Mouse (Mus musculus): ENCODE data around the gene Pomgnt2. TPM values are rescaled to one million over a fixed set of nuclear protein-coding genes. Genes with fewer than 3 reads are reported as not detected.
A peak's percentile ranks its signal among the peaks of the same experiment; 100 is the strongest.

Gene Pomgnt2
- polyA plus RNA-seq, 1 experiment from 2014 or later = 8.8 TPM

DNA sequence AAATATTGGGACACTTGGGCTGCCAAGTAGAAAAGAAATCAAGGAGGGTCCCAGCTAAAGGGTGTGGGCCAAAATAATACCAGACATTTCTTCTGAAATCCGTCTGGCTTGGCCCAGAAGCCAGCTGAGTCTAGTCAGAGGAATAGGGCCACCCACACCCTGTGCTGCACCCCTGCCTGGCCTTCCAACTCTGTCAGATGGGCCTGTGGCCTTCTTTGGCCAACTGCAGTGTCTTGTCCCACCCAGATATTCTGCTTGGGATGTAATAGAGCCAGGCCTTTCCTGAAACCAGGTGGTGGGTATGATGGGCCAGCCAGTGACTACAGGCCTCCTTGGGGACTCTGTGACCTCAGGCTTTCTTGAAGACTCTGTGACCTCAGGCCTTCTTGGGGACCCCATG, 23.7 kb downstream of the Pomgnt2 start:
- H3K9me3 ChIP-seq (replicated peaks; ENCODE audit: control insufficient read depth, low read length) = no peaks in the 10 kb centered on the region
- no peaks in the 10 kb centered on the region for H3K27me3 ChIP-seq (ENCODE audit: control insufficient read depth, insufficient read depth, low read length)
- no peaks in the 10 kb centered on the region for H3K36me3 ChIP-seq (ENCODE audit: control insufficient read depth, insufficient read depth, low read length)
- 75% methylated on average over 1 of the region's 1 CpGs for WGBS (ENCODE audit: insufficient replicate concordance)
- H3K27ac ChIP-seq (ENCODE audit: low read depth, low read length) = no peak overlapping the region
- no peaks in the 10 kb centered on the region for H3K4me1 ChIP-seq (ENCODE audit: control insufficient read depth, insufficient read depth, low read length)
- no peak overlapping the region for H3K9ac ChIP-seq (ENCODE audit: low read depth, low read length)
- no peak for ATAC-seq (replicated peaks; ENCODE audit: insufficient number of reproducible peaks, low FRiP score, low TSS enrichment)
- H3K4me2 ChIP-seq = no peak overlapping the region
- H3K4me3 ChIP-seq (ENCODE audit: low read depth, low read length) = no peak overlapping the region

DNA sequence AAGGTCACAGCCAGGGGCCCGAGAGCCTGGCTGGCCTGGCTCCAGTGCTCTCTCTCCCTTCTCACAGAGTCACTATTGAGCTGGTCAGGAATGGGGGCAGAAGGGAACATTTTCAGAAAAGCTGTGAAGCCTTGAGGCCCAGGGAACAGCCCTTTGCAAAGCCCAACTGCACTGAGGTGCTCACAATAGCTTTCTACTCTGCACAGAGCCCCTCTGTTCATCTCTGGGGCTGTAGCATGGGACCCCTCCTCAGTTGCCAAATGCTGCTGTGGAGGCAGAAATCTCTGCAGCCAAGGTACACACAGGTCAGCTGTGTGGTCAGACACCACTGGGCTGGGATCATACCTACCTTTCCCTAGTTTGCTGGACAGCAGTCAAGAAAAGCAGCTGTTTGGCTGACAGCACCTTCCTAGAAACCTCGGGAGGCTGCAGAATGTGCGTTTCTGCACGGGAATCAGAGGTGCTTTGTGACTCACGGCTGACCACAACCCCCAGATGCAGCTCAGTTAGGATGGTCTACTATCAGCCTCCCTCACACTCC, 27.0 kb downstream of the Pomgnt2 start:
- H3K4me3 ChIP-seq (ENCODE audit: low read depth, low read length) = no peak overlapping the region
- WGBS (ENCODE audit: insufficient replicate concordance) = 57% methylated on average over 5 of the region's 5 CpGs
- H3K27me3 ChIP-seq (ENCODE audit: control insufficient read depth, insufficient read depth, low read length) = no peaks in the 10 kb centered on the region
- no peak for ATAC-seq (replicated peaks; ENCODE audit: insufficient number of reproducible peaks, low FRiP score, low TSS enrichment)
- H3K9ac ChIP-seq (ENCODE audit: low read depth, low read length) = no peak overlapping the region
- no peaks in the 10 kb centered on the region for H3K9me3 ChIP-seq (replicated peaks; ENCODE audit: control insufficient read depth, low read length)
- no peaks in the 10 kb centered on the region for H3K36me3 ChIP-seq (ENCODE audit: control insufficient read depth, insufficient read depth, low read length)
- H3K27ac ChIP-seq (ENCODE audit: low read depth, low read length) = no peak overlapping the region
- H3K4me2 ChIP-seq = no peak overlapping the region
- no peaks in the 10 kb centered on the region for H3K4me1 ChIP-seq (ENCODE audit: control insufficient read depth, insufficient read depth, low read length)

DNA sequence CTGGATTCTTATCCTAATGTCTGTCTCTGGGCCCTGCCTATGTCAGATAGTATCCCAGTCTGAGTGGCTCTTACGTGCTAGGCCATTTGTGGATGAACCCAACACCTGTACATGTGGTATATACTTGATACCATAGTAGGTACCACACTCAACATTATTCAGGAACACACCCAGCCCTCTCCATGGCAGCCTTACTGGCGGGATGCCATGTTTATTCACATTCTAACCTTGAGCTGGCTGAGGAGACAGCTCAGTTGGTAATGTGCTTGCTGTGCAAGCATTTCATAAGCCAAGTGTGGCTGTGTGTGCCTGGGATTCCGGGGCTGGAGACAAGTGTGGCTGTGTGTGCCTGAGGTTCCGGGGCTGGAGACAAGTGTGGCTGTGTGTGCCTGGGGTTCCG, 28.7 kb downstream of the Pomgnt2 start:
- 76% methylated on average over 5 of the region's 5 CpGs for WGBS (ENCODE audit: insufficient replicate concordance)

DNA sequence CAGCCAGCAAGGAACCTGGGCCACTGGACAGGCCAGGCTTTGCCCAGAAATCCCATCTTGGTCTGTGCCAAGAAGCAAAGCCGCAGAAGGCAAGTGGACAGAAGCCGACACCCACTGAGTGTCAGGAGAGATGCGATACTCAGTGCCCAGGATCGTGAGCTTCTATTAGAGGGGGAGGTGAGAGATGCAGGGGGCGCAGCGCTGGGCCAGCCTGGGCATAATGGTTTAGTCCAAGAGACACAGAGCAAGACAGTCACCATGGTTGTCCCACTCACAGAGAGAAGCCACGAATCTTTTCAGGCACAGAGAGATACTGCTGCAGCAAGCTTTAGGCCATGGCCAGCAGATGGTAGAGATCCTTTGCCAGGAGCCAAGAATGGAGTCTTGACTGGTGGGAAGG, 32.0 kb downstream of the Pomgnt2 start:
- ATAC-seq (replicated peaks; ENCODE audit: insufficient number of reproducible peaks, low FRiP score, low TSS enrichment) = no peak
- Histone ChIP-seq H3K4me1 (ENCODE audit: control insufficient read depth, insufficient read depth, low read length) (no peaks in the 10 kb centered on the region), H3K27me3 (ENCODE audit: control insufficient read depth, insufficient read depth, low read length) (no peaks in the 10 kb centered on the region), H3K4me2 (no peak overlapping the region), H3K9me3 (replicated peaks; ENCODE audit: control insufficient read depth, low read length) (no peaks in the 10 kb centered on the region), H3K27ac (ENCODE audit: low read depth, low read length) (no peak overlapping the region), H3K4me3 (ENCODE audit: low read depth, low read length) (no peak overlapping the region), H3K36me3 (ENCODE audit: control insufficient read depth, insufficient read depth, low read length) (no peaks in the 10 kb centered on the region), H3K9ac (ENCODE audit: low read depth, low read length) (no peak overlapping the region)
- WGBS (ENCODE audit: insufficient replicate concordance) = 82% methylated on average over 7 of the region's 7 CpGs

More for the DNA sequence above, 28.7 kb downstream of the Pomgnt2 start:
- Histone ChIP-seq H3K4me2 (no peak overlapping the region), H3K36me3 (ENCODE audit: control insufficient read depth, insufficient read depth, low read length) (no peaks in the 10 kb centered on the region), H3K27ac (ENCODE audit: low read depth, low read length) (no peak overlapping the region), H3K9ac (ENCODE audit: low read depth, low read length) (no peak overlapping the region), H3K27me3 (ENCODE audit: control insufficient read depth, insufficient read depth, low read length) (no peaks in the 10 kb centered on the region), H3K4me1 (ENCODE audit: control insufficient read depth, insufficient read depth, low read length) (no peaks in the 10 kb centered on the region), H3K9me3 (replicated peaks; ENCODE audit: control insufficient read depth, low read length) (no peaks in the 10 kb centered on the region), H3K4me3 (ENCODE audit: low read depth, low read length) (no peak overlapping the region)
- ATAC-seq (replicated peaks; ENCODE audit: insufficient number of reproducible peaks, low FRiP score, low TSS enrichment) = no peak

DNA sequence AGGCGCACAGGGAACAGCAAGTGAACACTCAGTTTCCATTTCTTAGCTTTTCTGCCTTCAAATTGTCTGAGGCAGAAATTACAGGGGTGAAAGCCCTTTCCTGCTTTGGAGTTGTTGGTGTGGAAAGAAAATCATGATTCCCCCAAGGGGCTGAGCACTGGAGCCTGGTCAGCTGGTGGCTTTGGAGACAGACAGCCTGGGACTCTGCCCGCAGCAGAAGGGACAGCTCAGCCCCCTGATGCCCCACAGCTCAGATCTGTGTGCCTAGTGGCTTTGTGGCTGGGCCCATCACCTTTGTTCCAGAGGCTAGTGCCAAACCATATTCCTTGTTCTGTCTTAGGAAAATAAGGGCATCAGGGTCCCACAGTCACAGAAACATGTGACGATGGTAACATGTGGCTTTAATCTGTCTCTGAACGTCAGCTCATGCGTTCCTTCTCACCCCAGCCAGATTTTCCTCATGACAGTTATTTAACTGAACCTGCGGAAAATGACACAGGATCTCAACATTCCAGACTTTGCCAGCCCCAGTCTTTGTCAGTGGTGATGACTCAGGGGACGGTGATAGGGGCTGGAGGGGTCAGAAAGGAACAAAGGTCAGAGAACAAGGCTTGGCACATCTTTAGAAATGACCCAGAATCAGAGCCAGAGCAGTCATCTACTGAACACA, 36.8 kb downstream of the Pomgnt2 start:
- no peak for ATAC-seq (replicated peaks; ENCODE audit: insufficient number of reproducible peaks, low FRiP score, low TSS enrichment)
- H3K4me1 ChIP-seq (ENCODE audit: control insufficient read depth, insufficient read depth, low read length) = no peaks in the 10 kb centered on the region; the same call in 1 of the 2 replicates
- no peaks in the 10 kb centered on the region for H3K9me3 ChIP-seq (replicated peaks; ENCODE audit: control insufficient read depth, low read length)
- H3K4me3 ChIP-seq (ENCODE audit: low read depth, low read length) = no peak overlapping the region
- H3K9ac ChIP-seq (ENCODE audit: low read depth, low read length) = no peak overlapping the region
- no peak overlapping the region for H3K4me2 ChIP-seq
- H3K27me3 ChIP-seq (ENCODE audit: control insufficient read depth, insufficient read depth, low read length) = no peaks in the 10 kb centered on the region
- H3K36me3 ChIP-seq (ENCODE audit: control insufficient read depth, insufficient read depth, low read length) = no peaks in the 10 kb centered on the region
- no peak overlapping the region for H3K27ac ChIP-seq (ENCODE audit: low read depth, low read length)
- WGBS (ENCODE audit: insufficient replicate concordance) = 50% methylated on average over 7 of the region's 7 CpGs

DNA sequence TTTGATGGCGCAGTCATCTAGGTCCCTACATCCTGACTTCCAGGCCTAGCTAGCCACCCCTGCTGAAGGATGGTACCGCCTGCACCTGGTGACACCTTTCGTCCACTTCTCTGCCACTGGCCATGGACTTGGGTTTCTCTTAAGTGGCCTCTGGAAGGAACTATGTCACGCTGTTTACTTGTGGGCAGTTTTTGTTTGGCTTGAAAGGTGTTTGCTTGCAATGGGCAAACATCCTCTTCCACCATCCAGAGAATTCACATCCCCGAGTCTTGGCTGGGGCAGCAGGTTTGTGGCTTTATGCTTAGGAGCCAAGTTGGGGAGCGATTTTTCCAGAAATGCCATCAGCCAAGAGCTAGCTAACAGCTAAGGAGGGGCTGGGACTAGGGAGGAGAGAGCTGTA, 44.3 kb downstream of the Pomgnt2 start:
- Histone ChIP-seq H3K4me3 (ENCODE audit: low read depth, low read length) (no peak overlapping the region), H3K4me2 (no peak overlapping the region), H3K27me3 (ENCODE audit: control insufficient read depth, insufficient read depth, low read length) (no peaks in the 10 kb centered on the region), H3K27ac (ENCODE audit: low read depth, low read length) (no peak overlapping the region), H3K9me3 (replicated peaks; ENCODE audit: control insufficient read depth, low read length) (no peaks in the 10 kb centered on the region), H3K9ac (ENCODE audit: low read depth, low read length) (no peak overlapping the region), H3K36me3 (ENCODE audit: control insufficient read depth, insufficient read depth, low read length) (no peaks in the 10 kb centered on the region), H3K4me1 (ENCODE audit: control insufficient read depth, insufficient read depth, low read length) (peaks cover 7% of the 10 kb centered on the region)
- WGBS (ENCODE audit: insufficient replicate concordance) = 82% methylated on average over 6 of the region's 6 CpGs
- ATAC-seq (replicated peaks; ENCODE audit: insufficient number of reproducible peaks, low FRiP score, low TSS enrichment) = no peak

DNA sequence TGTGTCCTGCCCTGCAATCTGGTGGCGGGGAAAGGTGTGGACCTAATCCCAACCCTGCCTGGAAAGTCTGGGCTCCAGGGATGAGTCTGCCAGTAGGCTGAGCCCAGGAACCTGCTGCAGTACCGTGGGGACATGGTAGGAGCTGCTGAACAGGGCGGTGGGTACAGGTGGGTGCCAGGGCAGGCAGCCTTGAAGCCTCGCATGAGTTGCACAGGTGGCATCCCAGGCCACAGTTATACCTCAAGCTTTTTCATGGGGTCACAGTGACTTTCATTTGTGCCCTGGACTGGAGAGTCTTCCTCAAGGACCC, 45.8 kb downstream of the Pomgnt2 start:
- no peaks in the 10 kb centered on the region for H3K27me3 ChIP-seq (ENCODE audit: control insufficient read depth, insufficient read depth, low read length)
- no peaks in the 10 kb centered on the region for H3K9me3 ChIP-seq (replicated peaks; ENCODE audit: control insufficient read depth, low read length)
- peaks cover 7% of the 10 kb centered on the region; the same call in 1 of the 2 replicates for H3K4me1 ChIP-seq (ENCODE audit: control insufficient read depth, insufficient read depth, low read length)
- no peaks in the 10 kb centered on the region for H3K36me3 ChIP-seq (ENCODE audit: control insufficient read depth, insufficient read depth, low read length)
- peak overlapping the region; percentile 55 for H3K4me2 ChIP-seq
- H3K9ac ChIP-seq (ENCODE audit: low read depth, low read length) = peak overlapping the region; percentile 24; the same call in 1 of the 2 replicates
- no peak overlapping the region for H3K4me3 ChIP-seq (ENCODE audit: low read depth, low read length)
- 32% methylated on average over 4 of the region's 4 CpGs for WGBS (ENCODE audit: insufficient replicate concordance)
- ATAC-seq (replicated peaks; ENCODE audit: insufficient number of reproducible peaks, low FRiP score, low TSS enrichment) = no peak
- H3K27ac ChIP-seq (ENCODE audit: low read depth, low read length) = no peak overlapping the region

DNA sequence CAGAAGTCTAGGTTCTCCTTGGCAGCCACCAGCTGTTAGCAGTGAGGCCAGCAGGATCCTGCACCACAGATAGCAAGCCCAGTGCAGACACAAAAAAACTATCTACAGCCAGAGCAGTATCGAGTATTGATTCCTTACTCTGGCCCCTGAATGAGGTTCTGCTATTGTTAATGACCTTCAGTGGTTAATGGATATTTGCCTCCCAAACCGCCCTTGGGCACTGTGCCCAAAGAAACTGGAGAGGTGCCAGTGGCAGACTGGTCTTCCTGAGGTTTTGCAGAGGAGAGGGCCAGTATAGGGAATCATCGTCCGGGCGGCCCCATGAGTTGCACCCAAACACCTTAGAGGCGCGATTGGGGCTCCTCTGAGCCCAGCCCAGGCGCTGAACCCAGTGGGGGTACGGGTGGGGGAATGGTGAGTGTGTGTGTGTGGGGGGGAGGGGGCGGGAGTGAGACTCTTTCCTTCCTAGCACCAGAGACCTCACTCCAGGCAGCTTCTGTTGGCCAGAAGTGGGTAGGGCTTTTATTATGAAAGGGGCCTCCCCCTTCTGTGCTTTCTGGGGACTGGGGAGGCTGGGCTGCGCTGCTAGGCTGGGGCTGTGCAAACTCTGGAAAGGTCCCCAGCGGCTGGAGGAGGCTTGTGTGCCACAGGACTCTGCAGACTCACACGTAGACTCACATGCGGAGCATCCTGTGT, 46.3 kb downstream of the Pomgnt2 start, which contains the start of gene Fam198a:
Gene Fam198a (plus strand): TSS at position 571 of the 696 bp plus-strand sequence.
- Histone ChIP-seq H3K9me3 (replicated peaks; ENCODE audit: control insufficient read depth, low read length) (no peaks in the 10 kb centered on the region), H3K4me3 (ENCODE audit: low read depth, low read length) (no peak within 1 kb of the TSS), H3K27ac (ENCODE audit: low read depth, low read length) (no peak within 1 kb of the TSS), H3K4me1 (ENCODE audit: control insufficient read depth, insufficient read depth, low read length) (peaks cover 7% of the 10 kb centered on the region; the same call in 1 of the 2 replicates), H3K4me2 (peak within 1 kb of the TSS; percentile 55), H3K36me3 (ENCODE audit: control insufficient read depth, insufficient read depth, low read length) (no peaks in the 10 kb centered on the region), H3K27me3 (ENCODE audit: control insufficient read depth, insufficient read depth, low read length) (no peaks in the 10 kb centered on the region), H3K9ac (ENCODE audit: low read depth, low read length) (peak within 1 kb of the TSS; percentile 24; the same call in 1 of the 2 replicates)
- 10% methylated on average over 14 of the region's 14 CpGs for WGBS (ENCODE audit: insufficient replicate concordance)
- peak; percentile 49; the same call in 1 of the 2 replicates for ATAC-seq (replicated peaks; ENCODE audit: insufficient number of reproducible peaks, low FRiP score, low TSS enrichment)
